Mouse (Mus musculus): Measurements from ENCODE around the gene Habp2.

GRCm38 (mm10) chr19:56277951-56278350 is 9.0 kb upstream of the Habp2 start:
- no peak for TF ChIP-seq POLR2A (IDR thresholded peaks at IDR 0.05; ENCODE audit: low read depth, low read length)
- no peak for TF ChIP-seq MAX (IDR thresholded peaks at IDR 0.05; ENCODE audit: low read length)
- TF ChIP-seq CTCF (conservative IDR thresholded peaks at IDR 0.05 in 1 of 2, IDR thresholded peaks at IDR 0.05 in 1 of 2; ENCODE audit: low read depth in 2 of 2, low read length in 2 of 2) = no peak

Data from CH12.LX (cell line).